Mouse (Mus musculus) heart, postnatal 0 days (tissue): ENCODE results near the gene Nrxn2. TPM values are rescaled to one million over a fixed set of nuclear protein-coding genes. Genes with fewer than 3 reads are reported as not detected.
A peak's percentile ranks its signal among the peaks of the same experiment; 100 is the strongest.

Experiments
- ATAC-seq: fragments of 200-750 bp; cut with Nextera tagmentation; 2 replicates; pipeline ENCODE4 v1.8.0; 2017; ENCODE audit warnings: low read depth, moderate number of reproducible peaks, moderate library complexity; ENCODE audit not compliant: insufficient read depth
- DNase-seq: peaks from one replicate; pipeline ENCODE4 v3.0.0-alpha.2; 2016; ENCODE audit warnings: low spot score
- H3K27ac ChIP-seq: fragments of 300-500 bp; sonication (generic); 2 replicates; pipeline ENCODE4 v1.5.1; 2014; ENCODE audit warnings: low read depth, mild to moderate bottlenecking
- H3K27me3 ChIP-seq: fragments of 300-500 bp; sonication (generic); 2 replicates; pipeline ENCODE4 v1.6.1; 2014; ENCODE audit warnings: low read length, mixed read lengths; ENCODE audit not compliant: control insufficient read depth, insufficient read depth
- H3K36me3 ChIP-seq: fragments of 300-500 bp; sonication (generic); replicated peaks from 2 replicates; pipeline ENCODE4 v1.6.1; 2014; ENCODE audit warnings: low read length, mixed read lengths; ENCODE audit not compliant: control insufficient read depth, insufficient read depth
- H3K4me1 ChIP-seq: fragments of 300-500 bp; sonication (generic); 2 replicates; pipeline ENCODE4 v1.6.1; 2014; ENCODE audit warnings: antibody characterized with exemption; ENCODE audit not compliant: control insufficient read depth, insufficient read depth
- H3K4me2 ChIP-seq: fragments of 300-500 bp; sonication (generic); 2 replicates; pipeline ENCODE4 v1.6.1; 2014; ENCODE audit warnings: low read depth, mild to moderate bottlenecking, low read length, moderate library complexity
- H3K4me3 ChIP-seq: fragments of 300-500 bp; sonication (generic); 2 replicates; pipeline ENCODE4 v1.5.1; 2014; ENCODE audit warnings: low read depth, low read length
- H3K9ac ChIP-seq: fragments of 300-500 bp; sonication (generic); replicated peaks from 2 replicates; pipeline ENCODE4 v1.6.1; 2014; ENCODE audit warnings: low read depth, low read length, mixed read lengths
- H3K9me3 ChIP-seq: fragments of 300-500 bp; sonication (generic); replicated peaks from 2 replicates; pipeline ENCODE4 v1.6.1; 2016; ENCODE audit warnings: low read length; ENCODE audit not compliant: control insufficient read depth
- CTCF ChIP-seq: IDR thresholded peaks from 2 replicates; pipeline ENCODE4 v1.5.1; 2016; ENCODE audit warnings: antibody characterized with exemption, control low read depth, low read depth
- EP300 ChIP-seq: IDR thresholded peaks from 2 replicates; pipeline ENCODE4 v1.6.1; 2016; ENCODE audit warnings: antibody characterized with exemption, low read depth
- WGBS: fragments of 180-500 bp; shearing (Covaris S2); extraction: QIAGEN DNeasy Blood & Tissue Kit; methylation state at CpG from one replicate; pipeline ENCODE4 v1.1.7; 2014; 5-methylcytosine and 5-hydroxymethylcytosine counted together
- polyA plus RNA-seq: library from polyadenylated mRNA; unstranded; fragments of >200 nt; fragmentation: Nextera tagmentation; extraction: Ambion mirVana; gene quantifications from 2 replicates; pipeline ENCODE4 v1.2.1, GENCODE M21; 2015
- total RNA-seq: library from RNA; depleted of rRNA; stranded (reverse); fragments of >200 nt; gene quantifications from 2 replicates; pipeline ENCODE4 v1.2.3, GENCODE M21; 2014; ENCODE audit warnings: low replicate concordance

Gene Nrxn2
- total and polyA plus RNA-seq, 2 experiments from 2014 or later, result 0.68 TPM; not detected in 1

- no peak overlapping the region for H3K9ac ChIP-seq
- no peaks in the 10 kb centered on the region for H3K36me3 ChIP-seq
- H3K4me1 ChIP-seq, result no peaks in the 10 kb centered on the region
- 2% methylated on average over 20 of the region's 20 CpGs for WGBS
- ATAC-seq, result no peak
- H3K9me3 ChIP-seq, result no peaks in the 10 kb centered on the region
- TF ChIP-seq EP300, result no peak
- no peak for TF ChIP-seq CTCF
- H3K27me3 ChIP-seq, result peaks cover 95% of the 10 kb centered on the region
- peak overlapping the region; percentile 39 for H3K4me2 ChIP-seq
- DNase-seq, result peak; percentile 67
- H3K27ac ChIP-seq, result no peak overlapping the region
- H3K4me3 ChIP-seq, result peak overlapping the region; percentile 10
Measured at GRCm38 (mm10) chr19:6502543-6503319, 84.2 kb downstream of the Nrxn2 start.

- Histone ChIP-seq H3K4me1 (no peaks in the 10 kb centered on the region), H3K27me3 (peaks cover 88% of the 10 kb centered on the region), H3K9ac (no peak overlapping the region), H3K4me3 (no peak overlapping the region), H3K9me3 (no peaks in the 10 kb centered on the region), H3K36me3 (no peaks in the 10 kb centered on the region), H3K4me2 (no peak overlapping the region), H3K27ac (no peak overlapping the region)
- ATAC-seq, result no peak
- DNase-seq, result no peak
- 17% methylated on average over 12 of the region's 16 CpGs for WGBS
- no peak for TF ChIP-seq CTCF
- no peak for TF ChIP-seq EP300
Measured at GRCm38 (mm10) chr19:6503926-6504655, 85.6 kb downstream of the Nrxn2 start.

GRCm38 (mm10) chr19:6504656-6505045, 86.1 kb downstream of the Nrxn2 start:
- WGBS, result 73% methylated on average over 12 of the region's 12 CpGs
- no peaks in the 10 kb centered on the region for H3K36me3 ChIP-seq

GRCm38 (mm10) chr19:6507393-6507792, 88.9 kb downstream of the Nrxn2 start:
- 24% methylated on average over 10 of the region's 10 CpGs for WGBS
- Histone ChIP-seq H3K4me1 (no peaks in the 10 kb centered on the region), H3K27ac (no peak overlapping the region), H3K9ac (no peak overlapping the region), H3K27me3 (peaks cover 80% of the 10 kb centered on the region), H3K4me2 (no peak overlapping the region), H3K36me3 (no peaks in the 10 kb centered on the region), H3K4me3 (no peak overlapping the region), H3K9me3 (no peaks in the 10 kb centered on the region)
- TF ChIP-seq EP300, result no peak
- TF ChIP-seq CTCF, result no peak
- ATAC-seq, result no peak
- DNase-seq, result no peak

More at GRCm38 (mm10) chr19:6504656-6505045, 86.1 kb downstream of the Nrxn2 start:
- H3K27ac ChIP-seq, result no peak overlapping the region
- H3K4me3 ChIP-seq, result no peak overlapping the region
- DNase-seq (no peak), ATAC-seq (no peak)
- no peak for TF ChIP-seq EP300
- TF ChIP-seq CTCF, result no peak
- no peak overlapping the region for H3K4me2 ChIP-seq
- H3K9me3 ChIP-seq, result no peaks in the 10 kb centered on the region
- H3K27me3 ChIP-seq, result peaks cover 86% of the 10 kb centered on the region
- H3K9ac ChIP-seq, result no peak overlapping the region
- H3K4me1 ChIP-seq, result no peaks in the 10 kb centered on the region

GRCm38 (mm10) chr19:6509881-6510280, 91.3 kb downstream of the Nrxn2 start:
- H3K27me3 ChIP-seq, result peaks cover 80% of the 10 kb centered on the region
- no peak for TF ChIP-seq CTCF
- no peak for TF ChIP-seq EP300
- no peak overlapping the region for H3K27ac ChIP-seq
- 67% methylated on average over 10 of the region's 10 CpGs for WGBS
- H3K4me1 ChIP-seq, result no peaks in the 10 kb centered on the region
- H3K4me2 ChIP-seq, result no peak overlapping the region
- DNase-seq (no peak), ATAC-seq (no peak)
- H3K36me3 ChIP-seq, result no peaks in the 10 kb centered on the region
- no peak overlapping the region for H3K4me3 ChIP-seq
- H3K9ac ChIP-seq, result no peak overlapping the region
- H3K9me3 ChIP-seq, result no peaks in the 10 kb centered on the region
